Mouse (Mus musculus) testis, adult 2 months (tissue): Measurements from ENCODE around the gene Svs1.

Experiments used
- CTCF ChIP-seq: fragments of 200-500 bp; IDR thresholded peaks from 2 replicates; pipeline ENCODE4 v1.5.1; 2012; ENCODE audit warnings: low read depth, mild to moderate bottlenecking, inconsistent platforms, low read length, moderate library complexity; ENCODE audit not compliant: control insufficient read depth, insufficient read depth, insufficient replicate concordance
- POLR2A ChIP-seq: fragments of 200-500 bp; IDR thresholded peaks from 2 replicates; pipeline ENCODE4 v1.6.1; 2012; ENCODE audit warnings: low read depth, mild to moderate bottlenecking, inconsistent platforms, low read length, moderate library complexity; ENCODE audit not compliant: control insufficient read depth

GRCm38 (mm10) chr6:49019341-49019740 lies 32.7 kb downstream of the Svs1 start:
- no peak for TF ChIP-seq CTCF
- TF ChIP-seq POLR2A = no peak
